Mouse (Mus musculus) neural tube, postnatal 0 days (tissue): Measurements from ENCODE around the gene Mrgpra2a. TPM values are rescaled to one million over a fixed set of nuclear protein-coding genes. Genes with fewer than 3 reads are reported as not detected.

ENCODE experiments used
- polyA plus RNA-seq: library from polyadenylated mRNA; unstranded; fragments of >200 nt; fragmentation: Nextera tagmentation; extraction: Ambion mirVana; gene quantifications from 2 replicates; pipeline ENCODE4 v1.2.1, GENCODE M21; 2015

Gene Mrgpra2a
- polyA plus RNA-seq, result not detected in 2 replicates

GRCm38 (mm10) chr7:47452015-47452414, at the start of gene Mrgpra2a:
Gene Mrgpra2a, minus strand, starts transcription at chr7:47452139.

Other genes with a start within 250 kb of the Mrgpra2a start
- gene Mrgpra6, start 247.2 kb downstream of the Mrgpra2a start, polyA plus RNA-seq, result not detected in 2 replicates
- gene Mrgpra9, start 199.3 kb downstream of the Mrgpra2a start, polyA plus RNA-seq, result not detected in 2 replicates
- gene Mrgpra1, start 97.9 kb downstream of the Mrgpra2a start, polyA plus RNA-seq, result 0.28 and 1.7 TPM in 2 replicates
- 0.14 TPM in 1 of 2 replicates, not detected in the other for gene Mrgpra2b, start 76.7 kb upstream of the Mrgpra2a start, polyA plus RNA-seq
- gene Mrgpra3, start 149.2 kb upstream of the Mrgpra2a start, polyA plus RNA-seq, result not detected in 2 replicates